Mouse (Mus musculus) liver, adult 2 months (tissue): ENCODE results near the gene 3110009E18Rik.

Experiments
- CTCF ChIP-seq: fragments of 200-500 bp; IDR thresholded peaks from 2 replicates; pipeline ENCODE4 v1.5.1; 2011; ENCODE audit warnings: low read depth, low read length, control low read depth
- POLR2A ChIP-seq: fragments of 200-500 bp; IDR thresholded peaks from 2 replicates; pipeline ENCODE4 v1.6.1; 2011; ENCODE audit warnings: low read length, control low read depth; ENCODE audit not compliant: insufficient read depth; ENCODE audit errors: extremely low read depth

- TF ChIP-seq CTCF (no peak), POLR2A (no peak)
Observed at GRCm38 (mm10) chr1:120221285-120221684, 100.3 kb downstream of the 3110009E18Rik start.
